Mouse (Mus musculus): ENCODE results near the gene Bzw1. TPM values are rescaled to one million over a fixed set of nuclear protein-coding genes. Genes with fewer than 3 reads are reported as not detected.

The Bzw1 gene
- polyA plus RNA-seq (2015; fragmentation: Nextera tagmentation; extraction: Ambion mirVana): 314 and 328 TPM in 2 replicates

DNA sequence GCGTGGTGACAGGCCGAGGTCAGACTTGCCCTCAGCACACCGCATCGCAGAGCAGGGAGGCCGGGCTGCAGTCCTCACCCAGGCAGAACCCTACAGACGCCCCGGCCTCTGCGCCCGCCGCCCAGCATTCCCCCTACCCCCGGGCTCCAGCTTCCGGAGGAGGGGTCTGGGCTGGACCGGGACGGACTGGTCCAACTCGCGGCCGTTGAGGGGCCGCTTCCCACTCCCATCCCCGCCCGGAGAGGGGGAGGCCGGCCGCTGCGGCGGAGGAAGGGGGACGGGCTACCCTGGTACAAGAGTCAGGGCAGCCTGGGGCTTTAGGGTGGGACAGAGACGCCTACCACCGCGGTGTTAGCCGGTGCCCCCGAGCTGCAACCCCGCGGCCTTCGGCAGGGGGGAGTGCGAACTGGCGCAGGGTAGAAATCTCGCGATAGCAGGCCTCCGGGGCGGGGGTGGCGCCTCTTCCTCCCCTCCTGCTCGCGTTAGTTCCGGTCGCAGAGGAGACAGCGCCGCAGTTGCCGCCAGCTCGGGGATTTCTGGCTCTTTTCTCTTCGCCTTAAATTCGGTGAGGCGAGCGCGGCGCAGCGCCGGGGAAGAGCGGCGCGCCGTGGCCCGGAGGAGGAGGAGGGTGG is at the start of gene Bzw1:
Gene Bzw1 (plus strand): TSS at position 247 of the 632 bp plus-strand sequence.
- Histone ChIP-seq H3K27ac (replicated peaks) (peak within 1 kb of the TSS; percentile 99), H3K4me2 (peak within 1 kb of the TSS; percentile 77), H3K4me1 (replicated peaks) (peaks cover 29% of the 10 kb centered on the region), H3K9ac (peak within 1 kb of the TSS; percentile 93), H3K9me3 (no peaks in the 10 kb centered on the region), H3K4me3 (peak within 1 kb of the TSS; percentile 88), H3K27me3 (no peaks in the 10 kb centered on the region), H3K36me3 (peaks cover 30% of the 10 kb centered on the region)
- ATAC-seq (ENCODE audit: low FRiP score, low read depth): peak; percentile 98
- WGBS: under 1% methylated on average over 51 of the region's 61 CpGs

DNA sequence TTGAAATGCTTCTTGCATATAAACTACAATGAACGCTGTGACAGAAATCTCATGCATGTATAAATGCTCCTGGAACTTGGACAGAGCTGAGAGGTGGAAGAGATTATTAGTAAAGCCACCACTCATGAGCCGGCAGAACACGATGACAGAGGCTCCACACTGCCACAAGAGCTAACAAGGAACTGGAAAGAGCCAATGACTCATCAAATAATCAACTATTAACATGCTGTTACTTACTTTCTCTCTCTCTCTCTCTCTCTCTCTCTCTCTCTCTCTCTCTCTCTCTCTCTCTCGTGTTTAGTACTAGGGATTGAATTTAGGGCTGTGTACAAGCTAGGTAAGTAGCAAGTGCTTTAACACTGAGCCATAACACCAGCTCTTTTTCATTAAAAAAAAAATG is 48.8 kb upstream of the Bzw1 start:
- Histone ChIP-seq H3K36me3 (no peaks in the 10 kb centered on the region), H3K4me3 (no peak overlapping the region), H3K9me3 (no peaks in the 10 kb centered on the region), H3K27ac (replicated peaks) (no peak overlapping the region), H3K9ac (no peak overlapping the region), H3K4me2 (no peak overlapping the region), H3K27me3 (no peaks in the 10 kb centered on the region), H3K4me1 (replicated peaks) (0 out of 2 replicates have a peak, but pooled peaks cover 4% of the 10 kb centered on the region)
- WGBS: 92% methylated on average over 4 of the region's 4 CpGs
- no peak for ATAC-seq (ENCODE audit: low FRiP score, low read depth)

DNA sequence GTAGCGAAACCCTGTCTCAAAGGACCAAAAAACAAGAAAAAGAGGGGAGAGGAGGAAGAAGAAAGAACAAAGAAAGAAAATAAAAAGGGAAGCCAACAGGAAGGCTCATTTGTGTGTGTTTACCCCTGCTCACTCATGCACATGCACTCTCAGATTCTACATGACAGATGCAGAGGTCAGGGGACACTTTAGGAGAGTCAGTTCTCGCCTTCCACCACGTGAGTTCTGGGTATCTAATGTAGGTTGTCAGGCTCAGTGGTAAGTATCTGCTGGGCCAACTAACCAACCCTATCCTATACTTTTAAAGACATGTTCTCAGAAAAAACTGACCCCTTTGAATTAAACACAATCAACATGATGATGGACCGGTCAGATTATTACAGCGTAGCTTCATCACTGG is 48.1 kb upstream of the Bzw1 start:
- H3K27ac ChIP-seq (replicated peaks): no peak overlapping the region
- H3K4me1 ChIP-seq (replicated peaks): 0 out of 2 replicates have a peak, but pooled peaks cover 4% of the 10 kb centered on the region
- no peak overlapping the region for H3K4me3 ChIP-seq
- 79% methylated on average over 5 of the region's 5 CpGs for WGBS
- no peaks in the 10 kb centered on the region for H3K36me3 ChIP-seq
- H3K9ac ChIP-seq: no peak overlapping the region
- no peaks in the 10 kb centered on the region for H3K9me3 ChIP-seq
- no peak overlapping the region for H3K4me2 ChIP-seq
- H3K27me3 ChIP-seq: no peaks in the 10 kb centered on the region
- no peak for ATAC-seq (ENCODE audit: low FRiP score, low read depth)

DNA sequence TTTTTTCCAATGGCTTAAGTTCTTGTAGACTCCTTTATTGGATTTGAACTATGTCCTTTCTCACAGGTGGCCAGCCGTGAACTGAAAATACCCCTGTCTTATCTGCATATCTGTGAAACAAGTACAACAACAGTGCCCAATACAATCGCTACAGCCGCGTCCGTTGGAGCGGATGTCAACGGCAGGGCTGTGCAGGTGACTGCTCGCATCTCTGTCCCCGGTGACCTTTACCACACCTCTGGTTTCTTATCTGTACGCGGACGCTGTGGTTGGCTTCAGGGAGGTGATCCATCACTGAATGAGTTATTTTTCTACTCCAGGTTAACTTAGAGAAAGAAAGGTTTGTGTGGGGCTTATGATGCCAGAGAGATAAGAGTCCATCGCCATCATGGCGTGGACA is 46.5 kb upstream of the Bzw1 start:
- Histone ChIP-seq H3K27me3 (no peaks in the 10 kb centered on the region), H3K9me3 (no peaks in the 10 kb centered on the region), H3K4me2 (no peak overlapping the region), H3K4me1 (replicated peaks) (0 out of 2 replicates have a peak, but pooled peaks cover 4% of the 10 kb centered on the region), H3K4me3 (no peak overlapping the region), H3K36me3 (no peaks in the 10 kb centered on the region), H3K27ac (replicated peaks) (no peak overlapping the region), H3K9ac (no peak overlapping the region)
- no peak for ATAC-seq (ENCODE audit: low FRiP score, low read depth)
- WGBS: 94% methylated on average over 14 of the region's 14 CpGs

DNA sequence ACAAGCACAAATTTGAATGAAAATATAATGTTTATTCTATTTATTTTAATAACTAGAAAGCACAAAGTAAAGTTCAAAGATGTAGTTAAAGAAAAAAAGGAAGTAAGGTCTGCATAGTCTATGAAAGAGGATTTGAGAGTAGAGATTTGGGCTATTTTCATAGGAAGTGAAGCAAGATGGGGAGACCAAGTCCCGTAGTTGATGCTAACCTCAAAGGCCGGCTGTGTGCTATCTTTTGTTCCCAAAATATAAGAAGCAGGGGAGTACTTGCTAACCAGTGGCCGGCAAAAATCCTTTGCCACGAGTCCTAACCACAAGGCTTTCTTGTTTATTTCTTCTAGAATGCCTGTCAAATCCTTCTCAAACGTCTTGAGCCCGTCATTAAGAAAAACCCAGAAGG is 44.0 kb upstream of the Bzw1 start:
- H3K27me3 ChIP-seq: no peaks in the 10 kb centered on the region
- H3K9ac ChIP-seq: no peak overlapping the region
- no peak overlapping the region for H3K27ac ChIP-seq (replicated peaks)
- no peak overlapping the region for H3K4me2 ChIP-seq
- no peaks in the 10 kb centered on the region for H3K9me3 ChIP-seq
- ATAC-seq (ENCODE audit: low FRiP score, low read depth): no peak
- H3K4me3 ChIP-seq: no peak overlapping the region
- no peaks in the 10 kb centered on the region for H3K36me3 ChIP-seq
- no peaks in the 10 kb centered on the region for H3K4me1 ChIP-seq (replicated peaks)
- 80% methylated on average over 6 of the region's 6 CpGs for WGBS

DNA sequence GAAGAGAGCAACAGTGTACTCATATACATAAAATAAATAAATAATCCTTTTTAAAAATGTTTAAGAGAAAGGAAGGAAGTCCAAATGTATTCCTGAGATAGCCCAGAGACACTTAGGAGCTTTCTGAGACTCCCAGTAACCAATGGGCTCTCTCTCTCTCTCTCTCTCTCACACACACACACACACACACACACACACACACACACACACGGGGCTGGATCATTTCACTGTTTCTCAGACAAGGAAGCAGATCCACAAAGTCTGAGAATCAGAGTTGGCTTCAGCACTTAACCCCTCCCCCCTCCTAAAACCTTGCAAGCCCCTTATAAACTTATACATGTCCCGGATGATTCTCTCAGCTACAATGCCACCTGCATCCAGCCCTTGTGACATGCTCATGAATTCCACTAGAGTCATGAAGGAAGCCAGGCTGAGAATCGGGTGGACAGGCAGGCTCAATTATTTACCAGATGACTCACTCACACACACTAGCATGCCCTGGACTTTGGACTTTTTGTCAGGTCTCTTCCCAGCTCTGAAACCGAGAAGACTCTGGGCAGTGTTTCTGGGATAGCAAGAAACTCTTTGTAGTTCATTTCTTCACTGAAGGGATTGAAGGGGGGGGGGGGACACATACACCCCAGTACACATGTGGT is 39.3 kb upstream of the Bzw1 start:
- WGBS: 67% methylated on average over 4 of the region's 4 CpGs
- H3K4me2 ChIP-seq: no peak overlapping the region
- no peak for ATAC-seq (ENCODE audit: low FRiP score, low read depth)

DNA sequence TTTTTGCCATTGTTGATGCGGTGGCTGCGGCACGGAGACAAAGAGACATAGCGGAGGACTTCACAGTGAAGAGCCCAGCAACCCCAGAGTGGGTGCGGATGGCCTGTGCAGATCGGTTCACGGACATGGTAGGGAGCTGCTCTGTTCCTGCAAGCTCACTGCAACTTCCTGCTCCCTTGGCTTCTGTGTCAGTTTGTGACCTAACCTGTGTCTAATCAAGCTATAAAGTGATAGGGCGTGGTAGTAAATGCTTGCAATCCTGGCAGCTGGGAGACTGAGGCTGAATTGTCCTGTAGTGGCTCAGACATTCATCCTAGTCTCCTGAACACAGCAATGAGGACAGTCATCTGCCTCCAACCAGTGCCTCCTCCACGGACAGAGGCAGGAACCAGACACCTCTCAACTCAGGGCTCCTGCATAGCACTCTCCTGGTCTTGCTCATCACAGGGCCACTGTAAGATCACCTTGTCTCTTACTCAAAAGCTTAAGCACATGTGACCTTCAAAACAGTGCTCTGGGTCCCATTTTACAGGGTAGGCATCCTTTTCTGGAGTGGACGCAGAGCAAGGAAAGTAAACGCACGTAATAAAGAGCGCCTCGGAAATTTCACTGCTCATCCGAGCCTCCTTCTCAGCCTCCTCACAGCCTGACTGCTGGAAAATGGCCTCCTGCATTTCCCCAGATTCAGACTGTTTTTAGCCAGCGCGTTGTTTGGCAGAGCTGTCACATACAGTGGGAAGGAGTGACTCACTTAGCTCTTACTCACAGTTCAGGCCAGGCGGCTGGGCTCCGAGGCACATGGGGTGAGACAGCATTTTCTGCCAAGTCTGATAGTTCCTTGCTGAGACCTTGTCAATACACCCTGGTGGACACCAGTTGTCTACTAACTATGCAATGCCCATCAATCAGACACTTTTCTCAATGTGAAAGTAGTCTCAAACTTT is 33.5 kb upstream of the Bzw1 start:
- H3K4me1 ChIP-seq (replicated peaks): no peaks in the 10 kb centered on the region
- H3K4me2 ChIP-seq: no peak overlapping the region
- ATAC-seq (ENCODE audit: low FRiP score, low read depth): no peak
- no peaks in the 10 kb centered on the region for H3K36me3 ChIP-seq
- H3K27me3 ChIP-seq: no peaks in the 10 kb centered on the region
- no peaks in the 10 kb centered on the region for H3K9me3 ChIP-seq
- H3K27ac ChIP-seq (replicated peaks): no peak overlapping the region
- no peak overlapping the region for H3K9ac ChIP-seq
- WGBS: 76% methylated on average over 19 of the region's 19 CpGs
- H3K4me3 ChIP-seq: no peak overlapping the region

More for the DNA sequence above, 39.3 kb upstream of the Bzw1 start:
- no peak overlapping the region for H3K27ac ChIP-seq (replicated peaks)
- H3K4me3 ChIP-seq: no peak overlapping the region
- no peaks in the 10 kb centered on the region for H3K9me3 ChIP-seq
- no peak overlapping the region for H3K9ac ChIP-seq
- H3K36me3 ChIP-seq: no peaks in the 10 kb centered on the region
- no peaks in the 10 kb centered on the region for H3K4me1 ChIP-seq (replicated peaks)
- H3K27me3 ChIP-seq: no peaks in the 10 kb centered on the region

DNA sequence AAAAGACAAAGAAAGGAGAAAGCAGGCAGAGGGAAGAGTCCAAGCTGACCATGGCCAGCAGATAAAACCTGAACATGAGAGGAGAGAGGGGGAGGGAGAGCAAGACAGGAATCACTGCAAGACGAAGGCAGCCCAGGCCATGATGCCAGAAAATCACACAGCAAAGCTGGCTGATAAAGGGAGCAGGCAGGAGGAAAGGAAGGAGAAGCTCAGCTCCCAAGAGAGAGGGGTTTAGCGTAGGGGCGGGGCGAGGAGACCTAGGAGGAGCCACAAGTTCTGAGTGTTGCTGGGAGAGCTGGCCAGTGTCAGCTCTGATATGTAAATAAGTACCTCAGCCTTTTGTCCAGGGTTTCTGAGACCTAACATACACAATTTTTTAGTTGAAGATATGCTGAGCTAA is 30.4 kb upstream of the Bzw1 start:
- Histone ChIP-seq H3K27ac (replicated peaks) (no peak overlapping the region), H3K4me2 (no peak overlapping the region), H3K4me1 (replicated peaks) (no peaks in the 10 kb centered on the region), H3K9me3 (no peaks in the 10 kb centered on the region), H3K27me3 (no peaks in the 10 kb centered on the region), H3K4me3 (no peak overlapping the region), H3K36me3 (no peaks in the 10 kb centered on the region), H3K9ac (no peak overlapping the region)
- WGBS: 68% methylated on average over 4 of the region's 4 CpGs
- ATAC-seq (ENCODE audit: low FRiP score, low read depth): no peak

DNA sequence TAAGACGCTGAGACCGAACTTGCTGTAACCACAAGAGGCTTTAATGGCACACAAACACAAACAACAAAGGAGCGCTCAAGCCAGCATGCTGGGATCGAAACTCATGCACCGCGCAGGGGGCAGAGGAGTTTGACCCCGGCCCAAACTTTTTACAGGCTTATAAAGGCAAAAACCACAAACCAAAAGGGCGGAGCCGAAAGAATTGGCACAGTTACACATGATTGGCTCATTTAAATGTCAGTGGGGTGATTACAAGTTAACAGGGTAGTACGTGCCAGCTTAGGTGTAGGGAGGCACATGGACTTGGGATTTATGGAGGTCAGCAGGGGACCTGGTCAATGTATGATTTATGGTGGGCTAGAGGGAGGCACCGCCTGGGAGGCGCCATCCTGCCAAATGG is 28.1 kb upstream of the Bzw1 start:
- WGBS: 89% methylated on average over 12 of the region's 12 CpGs
- no peak overlapping the region for H3K4me2 ChIP-seq
- no peaks in the 10 kb centered on the region for H3K9me3 ChIP-seq
- H3K27ac ChIP-seq (replicated peaks): no peak overlapping the region
- H3K4me1 ChIP-seq (replicated peaks): no peaks in the 10 kb centered on the region
- H3K9ac ChIP-seq: no peak overlapping the region
- H3K36me3 ChIP-seq: no peaks in the 10 kb centered on the region
- no peaks in the 10 kb centered on the region for H3K27me3 ChIP-seq
- no peak overlapping the region for H3K4me3 ChIP-seq
- ATAC-seq (ENCODE audit: low FRiP score, low read depth): no peak

DNA sequence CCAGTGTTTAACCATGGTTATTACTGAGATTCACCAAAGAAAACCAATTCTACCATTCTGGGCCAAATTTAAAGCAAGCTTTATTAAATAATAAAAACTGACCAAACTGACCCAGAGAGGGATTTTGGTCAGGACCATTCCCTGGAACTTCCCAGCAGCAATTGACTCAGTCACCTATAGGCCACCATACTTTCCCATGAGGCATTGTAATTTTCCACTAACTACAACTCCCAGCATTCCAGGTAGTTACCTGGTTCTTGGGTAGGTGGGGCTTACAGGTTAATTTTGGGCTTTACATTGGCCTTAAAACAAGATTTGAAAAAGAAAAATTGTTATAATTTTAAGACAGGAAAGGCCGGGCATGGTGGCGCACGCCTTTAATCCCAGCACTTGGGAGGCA is 26.9 kb upstream of the Bzw1 start:
- Histone ChIP-seq H3K9ac (no peak overlapping the region), H3K4me2 (no peak overlapping the region), H3K27ac (replicated peaks) (no peak overlapping the region), H3K4me3 (no peak overlapping the region), H3K36me3 (no peaks in the 10 kb centered on the region), H3K27me3 (no peaks in the 10 kb centered on the region), H3K4me1 (replicated peaks) (no peaks in the 10 kb centered on the region), H3K9me3 (no peaks in the 10 kb centered on the region)
- 99% methylated on average over 3 of the region's 3 CpGs for WGBS
- no peak for ATAC-seq (ENCODE audit: low FRiP score, low read depth)

DNA sequence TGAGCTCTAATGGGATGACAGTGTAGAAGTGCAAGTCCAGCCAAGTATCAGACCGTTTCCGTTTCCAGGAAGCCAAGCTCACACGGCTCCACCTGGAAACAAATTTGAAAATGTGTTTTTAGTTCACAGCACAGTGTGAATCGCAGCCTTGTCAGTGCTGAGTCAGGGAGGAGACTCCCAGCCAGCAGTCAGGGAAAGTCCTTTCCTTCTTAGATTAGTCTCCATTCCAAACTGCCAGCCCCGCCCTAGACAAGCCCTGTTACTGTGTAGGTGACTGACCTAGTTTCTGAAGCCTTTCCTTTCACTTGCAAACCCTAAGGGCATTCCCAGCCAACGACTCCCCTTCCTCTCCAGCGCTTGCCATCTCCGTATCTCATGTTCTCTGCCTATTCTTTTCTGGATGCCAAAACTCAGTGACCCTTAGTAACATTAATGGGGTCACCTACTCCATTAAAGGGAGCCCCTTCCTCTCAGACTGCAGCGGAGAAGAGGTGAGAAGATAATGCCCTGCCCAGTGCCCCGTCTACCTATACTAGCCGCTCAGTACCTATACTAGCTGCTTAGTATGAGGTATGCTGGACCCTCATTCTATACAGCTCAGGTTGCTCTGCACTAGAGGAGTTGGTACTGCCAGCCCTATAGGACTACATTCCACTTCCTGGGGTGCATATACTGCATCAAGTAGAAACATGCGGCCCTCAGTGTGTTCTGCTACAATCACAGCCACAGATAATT is 25.8 kb upstream of the Bzw1 start:
- Histone ChIP-seq H3K27ac (replicated peaks) (no peak overlapping the region), H3K4me2 (no peak overlapping the region), H3K9me3 (no peaks in the 10 kb centered on the region), H3K36me3 (no peaks in the 10 kb centered on the region), H3K27me3 (no peaks in the 10 kb centered on the region), H3K4me3 (no peak overlapping the region), H3K9ac (no peak overlapping the region), H3K4me1 (replicated peaks) (no peaks in the 10 kb centered on the region)
- 83% methylated on average over 12 of the region's 12 CpGs for WGBS
- no peak for ATAC-seq (ENCODE audit: low FRiP score, low read depth)
